8 mouse cellular contexts compared by ENCODE assay signal in genomic region chr9:72686506-72686905, GRCm38 (mm10). TPM values are rescaled to one million over a fixed set of nuclear protein-coding genes. Genes with fewer than 3 reads are reported as not detected.
DNase-seq lines count a peak whose midpoint lies in the region; ATAC-seq lines count a peak whose summit lies in the region.
"Had no signal": no experiment of that assay in that cellular context is flagged by ENCODE, and none has a peak within 500 bp of the region (broad histone marks: within the 10 kb centered on the region; RNA-seq: fewer than 3 reads in every experiment).

No protein-coding gene starts in this region.

- no peaks in the 10 kb centered on the region for H3K27me3 ChIP-seq in lung, embryonic 16.5 days (ENCODE audit: control insufficient read depth, insufficient read depth, low read depth, low read length)

- peak; percentile 10; the same call in 1 of the 2 replicates for ATAC-seq in lung, embryonic 16.5 days (ENCODE audit: low read depth)
- no peak for ATAC-seq in monocyte, adult 5-6 weeks (replicated peaks; ENCODE audit: insufficient number of reproducible peaks, low FRiP score, low TSS enrichment, poor library complexity, severe bottlenecking)

- peaks cover 65% of the 10 kb centered on the region for H3K36me3 ChIP-seq in lung, embryonic 16.5 days (ENCODE audit: control insufficient read depth, insufficient read depth, low read length)

- no peak overlapping the region for H3K9ac ChIP-seq in lung, embryonic 16.5 days (ENCODE audit: low read length)

- H3K4me1 ChIP-seq in lung, embryonic 16.5 days (replicated peaks; ENCODE audit: control insufficient read depth, insufficient read depth, low read length) = no peaks in the 10 kb centered on the region
- H3K4me1 ChIP-seq in brown adipose tissue, adult 24 weeks (ENCODE audit: control insufficient read depth, insufficient read depth, insufficient read length, low read length) = peaks cover 3% of the 10 kb centered on the region; the same call in 1 of the 2 replicates

- H3K27ac ChIP-seq in lung, embryonic 16.5 days (ENCODE audit: low read length) = no peak overlapping the region
- H3K27ac ChIP-seq in brown adipose tissue, adult 24 weeks (replicated peaks; ENCODE audit: low read depth, low read length) = 0 out of 2 replicates have a peak overlapping the region, but pooled peaks have one; percentile 14

- no peak overlapping the region for H3K4me3 ChIP-seq in lung, embryonic 16.5 days (ENCODE audit: low read length)
- H3K4me3 ChIP-seq in brown adipose tissue, adult 24 weeks (ENCODE audit: insufficient read depth, low read depth, low read length) = no peak overlapping the region

- 69% methylated on average over 4 of the region's 4 CpGs for WGBS in lung, embryonic 16.5 days

- DNase-seq in heart, adult 11 months = peak; percentile 90
- DNase-seq in heart, adult 8-10 months (ENCODE audit: low spot score) = no peak
- no peak for DNase-seq in lung, adult 18-20 months
- peak; percentile 63 to 73 for DNase-seq in kidney, postnatal 25 days
- DNase-seq: thymus, adult 2 months had no signal

- H3K4me2 ChIP-seq in lung, embryonic 16.5 days (ENCODE audit: low read depth, low read length) = no peak overlapping the region

- H3K9me3 ChIP-seq in lung, embryonic 16.5 days (ENCODE audit: control insufficient read depth, low read length) = no peaks in the 10 kb centered on the region

RNA-seq across cellular contexts. Expression of gene Nedd4, which starts 24.4 kb away (rescaled TPM):
- total RNA-seq in heart, adult 8-10 months (2022) = 100 to 1,000 TPM; 344 to 366 (median 354) TPM
- 644 and 678 TPM in 2 replicates for polyA plus RNA-seq in lung, embryonic 16.5 days (2015; fragmentation: Nextera tagmentation; extraction: Ambion mirVana)
- polyA plus RNA-seq in brown adipose tissue, adult 24 weeks (2012; ENCODE audit: insufficient read depth, insufficient read length, missing spikeins) = 162 and 164 TPM in 2 replicates
- 69.3 to 109 TPM (median 72.0 TPM) in 3 replicates for total RNA-seq in monocyte, adult 5-6 weeks (2017)

Comparison
In these comparisons a context has a peak if more than half of its experiments do, and no peak if none do; other contexts are left out.
1. DNase-seq: peak in heart, adult 11 months (single experiment) and kidney, postnatal 25 days (2 of 2); none in heart, adult 8-10 months (single experiment) and lung, adult 18-20 months (0 of 2).